Mouse (Mus musculus): ENCODE results near the gene Nr1d1. TPM values are rescaled to one million over a fixed set of nuclear protein-coding genes. Genes with fewer than 3 reads are reported as not detected.
A peak's percentile ranks its signal among the peaks of the same experiment; 100 is the strongest.

Nr1d1 gene
- total RNA-seq, 2 experiments from 2014 or later, result 54.2 to 67.6 TPM

DNA sequence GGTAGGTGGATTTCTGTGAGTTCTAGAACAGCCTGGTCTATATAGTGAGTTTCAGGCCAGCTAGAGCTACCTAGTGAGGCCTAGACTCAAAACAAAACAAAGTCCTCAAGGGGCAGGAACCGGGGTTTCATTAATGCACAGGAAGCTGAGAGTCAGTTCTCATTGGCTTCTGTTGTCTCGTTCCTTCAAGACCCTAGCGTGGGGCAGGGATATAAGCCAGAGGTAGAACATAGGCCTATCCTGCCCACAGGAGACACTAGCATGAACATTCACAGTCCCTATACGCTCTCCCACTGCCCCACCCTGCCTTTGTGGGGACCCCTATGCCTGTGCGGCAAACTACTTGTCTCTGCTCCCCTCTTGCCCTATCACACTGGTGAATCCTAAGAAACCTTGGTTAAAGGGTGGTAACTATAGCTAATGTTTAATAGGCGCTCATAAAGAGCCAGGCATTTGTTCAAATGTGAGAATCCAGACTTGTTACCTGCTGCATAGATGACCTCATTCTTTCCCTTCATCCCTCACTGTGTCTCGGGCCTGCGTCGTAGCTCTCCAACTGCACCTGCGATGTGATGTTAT, 22.5 kb downstream of the Nr1d1 start:
- DNase-seq, result no peak

DNA sequence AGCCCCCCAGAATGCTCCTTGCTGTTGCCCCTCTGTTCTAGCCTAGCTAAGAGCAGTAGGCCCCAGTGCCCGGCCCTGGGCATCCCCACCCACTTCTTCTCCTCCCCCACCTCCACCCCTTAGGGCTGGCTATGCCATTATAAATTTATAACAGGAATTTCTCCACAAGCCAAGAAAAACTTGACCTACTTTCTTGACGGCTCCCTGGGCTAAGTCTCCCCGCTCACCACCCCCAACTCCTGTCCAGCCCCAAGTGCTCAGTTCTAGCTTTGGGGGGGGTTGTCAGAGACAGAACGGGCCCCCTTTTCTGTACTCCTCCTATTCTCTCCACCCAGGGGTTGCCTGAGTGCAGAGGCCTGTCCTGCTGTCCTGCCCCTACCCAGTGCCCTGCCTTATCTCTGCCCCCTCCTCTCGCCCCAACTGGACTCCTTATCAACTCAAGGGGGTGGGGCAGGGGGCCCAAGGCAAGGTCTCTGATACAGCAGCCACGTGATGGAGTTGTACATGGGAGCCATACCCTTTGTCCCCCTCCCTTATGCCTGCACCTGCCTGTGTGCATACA, 23.8 kb downstream of the Nr1d1 start:
- peak; percentile 60 to 64 for DNase-seq

DNA sequence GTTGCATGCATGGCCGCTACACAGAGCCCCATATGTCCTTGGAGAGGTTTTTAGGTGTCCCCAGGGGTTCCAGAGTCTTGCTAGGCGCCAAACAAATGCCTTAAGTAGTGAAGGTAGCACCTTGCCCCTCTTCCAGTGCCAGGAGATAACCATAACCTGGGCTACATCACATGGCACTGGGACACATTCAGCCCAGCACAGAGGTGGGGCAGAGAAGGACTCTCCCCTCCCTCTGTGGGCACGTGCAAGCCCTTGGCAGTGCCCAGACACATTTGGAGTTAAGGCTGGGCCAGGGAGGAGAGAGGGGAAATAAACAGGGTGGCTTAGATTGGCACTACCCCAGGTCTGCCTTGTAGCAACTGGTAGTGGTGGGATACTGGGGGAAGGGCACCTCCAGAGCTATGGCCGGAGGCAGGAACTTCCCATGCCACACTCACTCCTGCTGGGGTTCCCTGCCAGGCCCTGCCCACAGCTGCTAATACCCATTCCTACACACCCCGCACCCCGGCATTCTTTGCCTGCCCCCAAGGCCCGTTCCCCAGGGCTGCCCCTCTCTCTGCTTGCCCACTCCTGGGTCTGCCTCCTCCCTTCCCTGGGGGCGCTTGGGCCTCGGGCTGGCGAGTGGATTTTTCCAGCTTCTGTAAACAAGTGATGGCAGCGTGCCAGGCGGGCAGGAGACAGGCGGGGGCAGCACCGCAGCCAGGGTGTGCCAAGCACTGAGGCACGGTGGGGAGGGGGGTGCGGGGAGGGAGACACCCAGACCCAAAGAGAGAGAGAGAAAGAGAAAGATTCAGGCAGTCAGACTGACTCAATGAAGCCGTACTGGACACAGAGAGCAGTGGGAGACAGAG, 24.6 kb downstream of the Nr1d1 start:
- DNase-seq, result peak; percentile 79 to 81

DNA sequence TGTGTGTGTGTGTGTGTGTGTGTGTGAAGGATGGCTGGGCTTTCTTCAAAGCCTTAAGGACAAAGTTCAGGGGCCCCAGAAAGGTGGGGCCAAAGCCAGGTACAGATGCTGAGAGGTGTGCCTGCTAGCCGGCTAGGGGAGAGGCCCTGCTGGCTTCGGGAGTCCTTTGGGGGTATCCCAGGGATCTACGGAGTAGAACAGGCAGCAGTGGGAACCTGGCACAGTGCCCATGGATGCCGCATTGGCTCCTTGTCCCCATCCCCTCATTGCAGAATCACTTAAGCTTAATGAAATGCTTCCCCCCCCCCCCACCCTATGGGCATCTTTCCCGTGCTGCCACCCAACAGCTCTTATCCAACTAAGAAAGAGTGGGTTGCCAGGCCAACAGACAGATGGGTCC, 25.4 kb downstream of the Nr1d1 start:
- no peak for DNase-seq

DNA sequence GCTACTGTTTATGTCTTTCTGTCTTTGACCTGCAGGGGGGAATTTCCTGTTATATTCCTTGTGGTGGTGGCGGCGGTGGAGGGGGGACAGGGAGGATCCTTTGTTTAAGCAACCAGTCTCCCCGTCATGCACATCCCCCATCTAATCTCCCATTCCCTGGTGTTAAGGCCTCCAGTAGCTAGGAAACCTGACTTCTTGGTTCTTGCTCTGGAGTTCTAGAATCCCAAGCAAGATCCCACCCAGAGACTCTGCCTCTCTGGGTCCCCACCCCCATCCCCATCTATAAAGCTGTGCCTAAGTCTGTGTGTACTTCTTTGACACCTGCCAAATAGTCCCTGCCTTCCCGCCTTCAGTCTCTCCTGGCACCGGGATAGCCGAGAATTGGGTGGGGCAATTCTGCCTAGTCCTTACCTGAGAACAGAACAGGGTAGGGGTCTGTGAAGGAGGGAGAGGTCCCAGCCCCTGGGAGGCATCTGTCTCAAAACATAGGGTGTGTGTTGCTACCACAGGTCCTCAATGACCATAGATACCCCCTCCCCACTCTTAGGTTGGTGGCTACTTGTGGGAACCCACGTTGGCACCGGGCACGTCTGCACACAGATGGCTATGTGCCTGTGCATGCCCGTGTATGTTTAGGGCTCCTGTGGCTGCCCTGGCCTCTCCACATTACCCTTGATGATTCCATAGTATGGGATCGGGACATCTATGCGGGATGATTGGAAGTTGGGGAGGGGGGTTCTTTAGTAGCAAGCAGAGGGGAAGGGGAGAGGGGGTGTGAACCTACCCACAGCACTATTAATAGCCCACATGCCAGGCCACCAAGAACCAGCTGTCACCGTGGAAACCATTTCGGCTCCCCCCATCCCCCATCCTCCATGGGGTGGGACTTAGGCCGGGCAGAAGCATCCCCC, 26.4 kb downstream of the Nr1d1 start:
- DNase-seq, result no peak

- peak; percentile 57 to 60 for DNase-seq
Observed at GRCm38 (mm10) chr11:98747804-98748505, 27.2 kb downstream of the Nr1d1 start.

- peak; percentile 88 to 91 for DNase-seq
Observed at GRCm38 (mm10) chr11:98746855-98747693, 28.1 kb downstream of the Nr1d1 start.

DNA sequence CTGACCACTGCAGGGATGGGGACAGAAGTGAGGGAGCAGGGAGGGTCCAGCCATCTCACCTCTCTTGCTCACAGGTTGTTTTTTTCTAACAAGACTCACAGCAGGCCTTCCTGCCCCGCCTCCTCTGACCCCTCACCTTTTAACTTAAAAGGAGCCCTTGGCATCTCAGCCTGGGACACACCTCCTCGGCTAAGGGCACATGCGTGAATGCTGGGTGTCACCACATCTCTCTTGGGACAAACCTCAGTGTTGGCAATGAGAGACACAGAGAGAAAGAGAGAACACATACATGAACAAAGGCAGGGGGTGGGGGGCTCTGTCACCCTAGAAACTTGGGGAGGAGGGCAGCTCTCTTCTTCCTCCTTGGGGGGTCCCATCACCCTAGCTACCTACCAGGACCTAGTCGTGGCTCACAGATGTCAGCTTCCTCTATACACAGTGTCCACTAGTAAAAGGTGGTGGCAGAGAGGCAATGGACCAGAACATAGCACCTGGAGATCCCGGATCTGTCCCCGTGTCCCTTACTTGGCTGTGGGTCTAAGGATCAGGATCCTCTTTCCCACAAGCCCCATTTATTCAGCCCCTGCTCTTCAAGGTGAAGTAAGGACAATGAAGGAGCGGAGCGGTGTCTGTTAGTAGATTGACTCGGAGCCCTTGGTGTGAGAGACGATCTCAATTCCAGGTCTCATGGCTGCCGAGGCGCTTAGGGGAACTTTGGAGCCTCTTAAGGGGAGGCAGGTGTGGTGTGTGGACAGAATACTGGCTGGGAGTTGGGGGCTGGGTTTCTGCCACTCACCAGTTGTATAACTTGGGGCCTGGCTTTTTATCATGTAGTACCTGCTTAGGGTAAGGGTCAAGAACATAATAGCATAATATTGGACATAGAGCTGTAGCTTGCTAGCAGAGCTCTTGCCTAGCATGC, 28.9 kb downstream of the Nr1d1 start:
- no peak for DNase-seq

DNA sequence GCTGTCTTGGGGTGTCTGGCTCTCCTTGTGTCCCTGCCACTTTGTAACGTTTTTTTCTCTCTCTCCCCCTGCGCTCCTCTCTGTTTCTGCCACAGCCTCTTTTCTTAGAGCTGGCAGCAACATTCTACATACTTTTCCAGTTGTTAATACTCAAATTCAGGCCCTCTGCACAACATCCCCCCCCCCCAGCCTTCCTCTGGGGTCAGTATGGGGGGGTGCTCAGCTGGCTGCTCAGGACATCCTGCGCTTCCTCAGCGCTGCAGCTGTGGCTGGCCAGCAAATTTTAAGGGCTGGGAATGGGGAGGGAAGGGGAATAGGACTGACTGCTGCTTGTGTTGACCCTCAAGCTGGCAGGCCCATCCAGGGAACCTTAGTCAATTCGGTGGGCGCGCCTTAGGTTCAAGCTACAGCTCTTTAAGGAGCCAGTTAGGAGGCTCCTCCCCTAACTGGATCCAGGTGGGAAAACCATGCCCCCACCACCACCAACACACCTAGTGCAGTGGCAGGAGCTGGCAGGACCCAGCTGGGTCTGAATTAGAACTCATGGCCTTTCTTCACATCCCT, 30.6 kb downstream of the Nr1d1 start:
- peak in 1 of 2 experiments; percentile 46 for DNase-seq

DNA sequence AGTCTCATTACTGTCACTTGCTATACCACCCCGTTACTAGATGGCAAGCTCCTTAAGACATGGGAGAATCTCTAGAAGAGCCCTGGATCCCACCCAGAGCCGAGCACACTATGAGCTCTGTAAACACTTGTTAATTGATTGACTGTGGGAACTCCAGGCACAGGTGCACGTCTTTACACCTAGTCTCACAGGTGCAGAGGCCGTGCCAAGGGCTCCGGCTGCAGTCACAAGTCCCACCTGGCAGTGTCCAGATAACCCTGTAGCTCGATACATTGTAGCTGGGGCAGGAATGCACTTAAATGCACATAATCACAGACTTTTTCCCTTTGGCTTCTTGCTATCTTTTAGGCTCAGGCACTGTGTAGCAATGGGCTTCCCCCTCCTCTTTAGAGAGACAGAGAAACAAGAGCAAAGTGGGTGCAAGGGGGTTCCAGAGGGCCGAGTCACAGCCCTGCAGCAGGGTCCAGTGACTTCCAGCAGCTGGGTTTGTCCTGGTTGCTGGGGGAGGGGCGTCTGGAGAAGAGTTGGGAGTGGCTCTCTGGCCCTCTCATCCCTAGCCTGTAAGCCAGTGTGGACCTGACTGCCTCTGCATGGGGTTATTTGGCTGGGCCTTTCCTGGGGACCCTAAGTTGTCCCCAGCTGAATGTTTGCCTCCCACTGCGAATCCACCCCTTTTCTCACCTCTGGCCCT, 31.3 kb downstream of the Nr1d1 start:
- peak; percentile 77 to 79 for DNase-seq

- DNase-seq, result peak; percentile 69 to 72
Observed at GRCm38 (mm10) chr11:98742397-98743291, 32.5 kb downstream of the Nr1d1 start.

GRCm38 (mm10) chr11:98741622-98742396, 33.3 kb downstream of the Nr1d1 start:
- peak; percentile 81 to 91 for DNase-seq

GRCm38 (mm10) chr11:98741051-98741620, 34.0 kb downstream of the Nr1d1 start:
- no peak for DNase-seq

- peak; percentile 87 to 90 for DNase-seq
Observed at GRCm38 (mm10) chr11:98740393-98741050, 34.6 kb downstream of the Nr1d1 start, which contains the start of gene Thra. Gene Thra (plus strand): TSS chr11:98740638.

GRCm38 (mm10) chr11:98740026-98740392, 35.1 kb downstream of the Nr1d1 start:
- DNase-seq, result no peak

GRCm38 (mm10) chr11:98738925-98739324, 36.2 kb downstream of the Nr1d1 start:
- DNase-seq, result no peak
